Mouse (Mus musculus): ENCODE measurements around the gene Gm21992. TPM values are rescaled to one million over a fixed set of nuclear protein-coding genes. Genes with fewer than 3 reads are reported as not detected.

The Gm21992 gene
- polyA plus RNA-seq, 1 experiment from 2014 or later = 8.5 TPM

DNA sequence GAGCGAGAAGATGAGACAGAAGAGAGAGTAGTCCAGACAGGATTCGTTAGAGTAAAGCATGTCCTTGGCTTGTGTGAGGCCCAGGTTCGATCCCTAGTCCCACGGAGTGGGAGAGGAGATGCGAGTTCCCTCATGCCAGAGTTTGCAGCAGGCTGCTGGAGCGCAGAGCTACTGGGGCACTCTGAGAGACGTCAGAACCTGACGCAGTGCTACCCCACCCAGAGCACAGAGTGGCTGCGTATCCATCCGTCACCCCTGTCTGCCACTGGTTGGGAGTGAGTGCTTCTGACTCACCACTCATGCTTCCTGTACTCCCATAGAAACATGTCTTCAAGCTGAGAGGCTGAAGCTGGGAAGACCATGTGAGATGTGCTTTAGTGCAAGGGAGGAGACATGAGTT is 69.9 kb downstream of the Gm21992 start:
- Histone ChIP-seq H3K36me3 (ENCODE audit: control insufficient read depth, insufficient read depth, low read length) (peaks cover 8% of the 10 kb centered on the region), H3K4me3 (ENCODE audit: low read depth, low read length) (no peak overlapping the region), H3K27me3 (ENCODE audit: control insufficient read depth, insufficient read depth, low read length) (no peaks in the 10 kb centered on the region), H3K9ac (ENCODE audit: low read length) (no peak overlapping the region), H3K4me2 (ENCODE audit: low read depth) (no peak overlapping the region), H3K27ac (ENCODE audit: low read depth, low read length) (no peak overlapping the region), H3K9me3 (ENCODE audit: control insufficient read depth, low read length) (no peaks in the 10 kb centered on the region), H3K4me1 (ENCODE audit: control insufficient read depth, insufficient read depth, low read length) (no peaks in the 10 kb centered on the region)
- no peak for ATAC-seq (ENCODE audit: insufficient read depth, low FRiP score, low TSS enrichment)
- WGBS = 89% methylated on average over 10 of the region's 10 CpGs
- no peak for DNase-seq (ENCODE audit: low spot score)

GRCm38 (mm10) chr19:4739762-4740161 is 71.7 kb downstream of the Gm21992 start:
- H3K27ac ChIP-seq (ENCODE audit: low read depth, low read length) = no peak overlapping the region
- no peaks in the 10 kb centered on the region for H3K9me3 ChIP-seq (ENCODE audit: control insufficient read depth, low read length)
- H3K4me2 ChIP-seq (ENCODE audit: low read depth) = no peak overlapping the region
- H3K9ac ChIP-seq (ENCODE audit: low read length) = no peak overlapping the region
- DNase-seq (ENCODE audit: low spot score) (no peak), ATAC-seq (ENCODE audit: insufficient read depth, low FRiP score, low TSS enrichment) (no peak)
- 93% methylated on average over 5 of the region's 5 CpGs for WGBS
- peaks cover 7% of the 10 kb centered on the region for H3K36me3 ChIP-seq (ENCODE audit: control insufficient read depth, insufficient read depth, low read length)
- no peak overlapping the region for H3K4me3 ChIP-seq (ENCODE audit: low read depth, low read length)
- H3K4me1 ChIP-seq (ENCODE audit: control insufficient read depth, insufficient read depth, low read length) = no peaks in the 10 kb centered on the region
- no peaks in the 10 kb centered on the region for H3K27me3 ChIP-seq (ENCODE audit: control insufficient read depth, insufficient read depth, low read length)

DNA sequence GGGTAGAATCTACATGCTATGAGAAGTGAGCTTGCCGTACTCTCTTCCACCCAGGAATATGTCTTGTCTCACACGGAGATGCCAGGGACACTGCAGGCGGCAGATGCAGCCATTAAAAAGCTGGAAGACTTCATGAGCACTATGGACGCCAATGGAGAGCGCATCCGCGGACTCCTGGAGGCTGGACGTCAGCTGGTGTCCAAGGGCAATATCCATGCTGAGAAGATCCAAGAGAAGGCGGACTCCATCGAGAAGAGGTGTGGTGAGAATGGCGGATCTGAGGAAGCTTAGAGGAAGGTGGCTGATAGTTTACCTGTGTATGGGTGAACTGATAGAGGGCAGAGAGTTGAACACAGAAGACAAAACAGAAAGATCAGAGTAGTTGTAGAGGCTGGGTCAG is 72.4 kb downstream of the Gm21992 start:
- 91% methylated on average over 11 of the region's 11 CpGs for WGBS

GRCm38 (mm10) chr19:4737866-4738265 is 73.5 kb downstream of the Gm21992 start:
- DNase-seq (ENCODE audit: low spot score) (no peak), ATAC-seq (ENCODE audit: insufficient read depth, low FRiP score, low TSS enrichment) (no peak)
- Histone ChIP-seq H3K27me3 (ENCODE audit: control insufficient read depth, insufficient read depth, low read length) (no peaks in the 10 kb centered on the region), H3K4me3 (ENCODE audit: low read depth, low read length) (no peak overlapping the region), H3K27ac (ENCODE audit: low read depth, low read length) (no peak overlapping the region), H3K4me1 (ENCODE audit: control insufficient read depth, insufficient read depth, low read length) (no peaks in the 10 kb centered on the region), H3K36me3 (ENCODE audit: control insufficient read depth, insufficient read depth, low read length) (peaks cover 13% of the 10 kb centered on the region), H3K4me2 (ENCODE audit: low read depth) (no peak overlapping the region), H3K9ac (ENCODE audit: low read length) (no peak overlapping the region), H3K9me3 (ENCODE audit: control insufficient read depth, low read length) (no peaks in the 10 kb centered on the region)
- WGBS = 92% methylated on average over 13 of the region's 13 CpGs

More for the DNA sequence above, 72.4 kb downstream of the Gm21992 start:
- no peak overlapping the region for H3K4me3 ChIP-seq (ENCODE audit: low read depth, low read length)
- no peak for DNase-seq (ENCODE audit: low spot score)
- no peaks in the 10 kb centered on the region for H3K4me1 ChIP-seq (ENCODE audit: control insufficient read depth, insufficient read depth, low read length)
- no peak overlapping the region for H3K27ac ChIP-seq (ENCODE audit: low read depth, low read length)
- no peak for ATAC-seq (ENCODE audit: insufficient read depth, low FRiP score, low TSS enrichment)
- peaks cover 13% of the 10 kb centered on the region for H3K36me3 ChIP-seq (ENCODE audit: control insufficient read depth, insufficient read depth, low read length)
- H3K27me3 ChIP-seq (ENCODE audit: control insufficient read depth, insufficient read depth, low read length) = no peaks in the 10 kb centered on the region
- H3K4me2 ChIP-seq (ENCODE audit: low read depth) = no peak overlapping the region
- H3K9me3 ChIP-seq (ENCODE audit: control insufficient read depth, low read length) = no peaks in the 10 kb centered on the region
- no peak overlapping the region for H3K9ac ChIP-seq (ENCODE audit: low read length)

GRCm38 (mm10) chr19:4733052-4733451 is 78.4 kb downstream of the Gm21992 start:
- DNase-seq (ENCODE audit: low spot score) (no peak), ATAC-seq (ENCODE audit: insufficient read depth, low FRiP score, low TSS enrichment) (no peak)
- H3K4me1 ChIP-seq (ENCODE audit: control insufficient read depth, insufficient read depth, low read length) = no peaks in the 10 kb centered on the region
- H3K36me3 ChIP-seq (ENCODE audit: control insufficient read depth, insufficient read depth, low read length) = peaks cover 16% of the 10 kb centered on the region
- H3K4me3 ChIP-seq (ENCODE audit: low read depth, low read length) = no peak overlapping the region
- H3K27me3 ChIP-seq (ENCODE audit: control insufficient read depth, insufficient read depth, low read length) = no peaks in the 10 kb centered on the region
- no peak overlapping the region for H3K27ac ChIP-seq (ENCODE audit: low read depth, low read length)
- H3K9ac ChIP-seq (ENCODE audit: low read length) = no peak overlapping the region
- H3K9me3 ChIP-seq (ENCODE audit: control insufficient read depth, low read length) = no peaks in the 10 kb centered on the region
- no peak overlapping the region for H3K4me2 ChIP-seq (ENCODE audit: low read depth)
- 83% methylated on average over 3 of the region's 3 CpGs for WGBS

DNA sequence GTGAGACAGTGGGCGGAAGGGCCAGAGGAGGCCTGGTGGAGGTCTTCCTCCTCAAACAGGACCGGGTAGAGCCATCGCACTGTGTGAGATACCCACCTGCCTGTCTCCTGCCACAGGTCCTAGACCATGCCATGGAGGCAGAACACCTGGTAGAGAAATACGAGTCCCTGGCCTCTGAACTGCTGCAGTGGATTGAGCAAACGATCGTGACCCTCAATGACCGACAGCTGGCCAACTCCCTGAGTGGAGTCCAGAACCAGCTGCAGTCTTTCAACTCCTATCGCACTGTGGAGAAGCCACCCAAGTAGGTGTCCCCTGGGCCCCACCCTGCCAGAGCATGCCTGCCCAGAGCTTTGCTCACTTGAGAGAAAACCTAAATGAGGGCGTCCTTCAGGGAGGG is 82.2 kb downstream of the Gm21992 start:
- WGBS = 86% methylated on average over 9 of the region's 9 CpGs
- peaks cover 7% of the 10 kb centered on the region for H3K36me3 ChIP-seq (ENCODE audit: control insufficient read depth, insufficient read depth, low read length)
- DNase-seq (ENCODE audit: low spot score) (no peak), ATAC-seq (ENCODE audit: insufficient read depth, low FRiP score, low TSS enrichment) (no peak)
- no peak overlapping the region for H3K4me3 ChIP-seq (ENCODE audit: low read depth, low read length)
- H3K9me3 ChIP-seq (ENCODE audit: control insufficient read depth, low read length) = no peaks in the 10 kb centered on the region
- no peak overlapping the region for H3K4me2 ChIP-seq (ENCODE audit: low read depth)
- no peaks in the 10 kb centered on the region for H3K27me3 ChIP-seq (ENCODE audit: control insufficient read depth, insufficient read depth, low read length)
- H3K9ac ChIP-seq (ENCODE audit: low read length) = no peak overlapping the region
- no peak overlapping the region for H3K27ac ChIP-seq (ENCODE audit: low read depth, low read length)
- H3K4me1 ChIP-seq (ENCODE audit: control insufficient read depth, insufficient read depth, low read length) = no peaks in the 10 kb centered on the region

DNA sequence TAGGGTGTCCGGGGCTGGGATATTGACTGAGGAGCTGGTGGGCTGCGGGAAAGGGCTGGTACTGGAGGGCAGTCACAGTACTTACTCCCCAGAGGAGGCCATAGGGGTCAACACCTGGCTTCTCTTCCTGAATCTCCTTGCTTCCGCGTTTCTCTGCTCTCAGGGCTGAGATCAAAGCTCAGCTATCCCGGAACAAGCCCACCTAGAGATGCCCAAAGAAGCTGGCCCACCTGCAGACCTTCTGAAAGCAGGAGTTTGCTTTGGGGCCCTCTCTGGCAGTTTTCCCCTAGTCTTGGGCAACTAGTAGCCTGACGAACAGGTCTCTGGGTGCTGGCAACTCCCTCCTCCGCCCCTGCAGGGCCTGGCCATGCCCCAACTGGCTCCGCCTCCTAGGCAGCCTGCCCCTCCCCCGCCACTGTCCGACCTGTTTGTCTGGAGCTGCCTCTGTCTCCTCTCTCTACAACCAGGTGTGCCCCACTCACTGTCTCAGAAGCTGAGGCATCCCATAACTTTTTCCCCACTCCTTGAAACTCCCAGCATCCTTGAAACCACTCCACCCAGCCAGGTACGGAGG is 90.7 kb downstream of the Gm21992 start:
- H3K4me3 ChIP-seq (ENCODE audit: low read depth, low read length) = no peak overlapping the region
- ATAC-seq (ENCODE audit: insufficient read depth, low FRiP score, low TSS enrichment) (no peak), DNase-seq (ENCODE audit: low spot score) (no peak)
- H3K27me3 ChIP-seq (ENCODE audit: control insufficient read depth, insufficient read depth, low read length) = no peaks in the 10 kb centered on the region
- H3K9me3 ChIP-seq (ENCODE audit: control insufficient read depth, low read length) = no peaks in the 10 kb centered on the region
- no peaks in the 10 kb centered on the region for H3K36me3 ChIP-seq (ENCODE audit: control insufficient read depth, insufficient read depth, low read length)
- H3K27ac ChIP-seq (ENCODE audit: low read depth, low read length) = no peak overlapping the region
- H3K4me1 ChIP-seq (ENCODE audit: control insufficient read depth, insufficient read depth, low read length) = no peaks in the 10 kb centered on the region; the same call in 1 of the 2 replicates
- H3K4me2 ChIP-seq (ENCODE audit: low read depth) = no peak overlapping the region
- H3K9ac ChIP-seq (ENCODE audit: low read length) = no peak overlapping the region
- 14% methylated on average over 11 of the region's 11 CpGs for WGBS

- Histone ChIP-seq H3K9me3 (ENCODE audit: control insufficient read depth, low read length) (no peaks in the 10 kb centered on the region), H3K4me3 (ENCODE audit: low read depth, low read length) (no peak overlapping the region), H3K9ac (ENCODE audit: low read length) (no peak overlapping the region), H3K4me1 (ENCODE audit: control insufficient read depth, insufficient read depth, low read length) (no peaks in the 10 kb centered on the region; the same call in 1 of the 2 replicates), H3K27me3 (ENCODE audit: control insufficient read depth, insufficient read depth, low read length) (no peaks in the 10 kb centered on the region), H3K36me3 (ENCODE audit: control insufficient read depth, insufficient read depth, low read length) (no peaks in the 10 kb centered on the region), H3K27ac (ENCODE audit: low read depth, low read length) (no peak overlapping the region), H3K4me2 (ENCODE audit: low read depth) (no peak overlapping the region)
- whole genome bisulfite sequencing = 84% methylated on average over 15 of the region's 15 CpGs
- ATAC-seq (ENCODE audit: insufficient read depth, low FRiP score, low TSS enrichment) (no peak), DNase-seq (ENCODE audit: low spot score) (no peak)
Observed at GRCm38 (mm10) chr19:4720112-4720511, 91.3 kb downstream of the Gm21992 start.

DNA sequence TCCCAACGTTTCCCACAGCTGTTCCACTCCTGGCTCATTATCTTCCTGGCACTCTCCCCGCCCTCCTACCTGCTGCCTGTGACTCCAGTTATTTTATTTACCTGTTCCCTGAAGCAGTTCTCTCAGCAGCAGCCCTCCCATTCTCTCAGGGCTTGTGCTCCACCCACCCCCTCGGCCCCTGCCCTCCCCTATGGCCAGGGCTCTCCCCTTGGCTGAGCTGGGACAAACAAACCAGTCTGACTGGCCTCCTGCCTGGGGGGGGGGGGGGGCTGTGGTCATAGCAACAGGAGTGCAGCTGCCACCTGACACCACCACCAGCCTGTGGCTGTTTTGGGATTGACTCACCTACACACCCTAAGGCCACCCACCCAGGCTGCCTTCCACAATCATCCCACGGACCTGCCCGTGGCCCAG is 92.1 kb downstream of the Gm21992 start:
- ATAC-seq (ENCODE audit: insufficient read depth, low FRiP score, low TSS enrichment) (no peak), DNase-seq (ENCODE audit: low spot score) (no peak)
- Histone ChIP-seq H3K27me3 (ENCODE audit: control insufficient read depth, insufficient read depth, low read length) (no peaks in the 10 kb centered on the region), H3K9me3 (ENCODE audit: control insufficient read depth, low read length) (no peaks in the 10 kb centered on the region), H3K4me2 (ENCODE audit: low read depth) (no peak overlapping the region), H3K36me3 (ENCODE audit: control insufficient read depth, insufficient read depth, low read length) (no peaks in the 10 kb centered on the region), H3K9ac (ENCODE audit: low read length) (no peak overlapping the region), H3K27ac (ENCODE audit: low read depth, low read length) (no peak overlapping the region), H3K4me3 (ENCODE audit: low read depth, low read length) (no peak overlapping the region), H3K4me1 (ENCODE audit: control insufficient read depth, insufficient read depth, low read length) (no peaks in the 10 kb centered on the region; the same call in 1 of the 2 replicates)
- WGBS = 27% methylated on average over 5 of the region's 5 CpGs

Data from neural tube, embryonic 11.5 days (tissue).